Mouse (Mus musculus) kidney, embryonic 16.5 days (tissue): ENCODE data around the gene Syt11. TPM values are rescaled to one million over a fixed set of nuclear protein-coding genes. Genes with fewer than 3 reads are reported as not detected.
"Not testable (repeated sequence)": the region's sequence is repeated elsewhere in the genome, so short reads cannot be mapped to it uniquely, and the experiment has no call there.

Source experiments
- ATAC-seq: fragments of 200-750 bp; cut with Nextera tagmentation; 2 replicates; pipeline ENCODE4 v1.8.0; 2017; ENCODE audit warnings: moderate TSS enrichment; ENCODE audit not compliant: low FRiP score, low TSS enrichment
- H3K27ac ChIP-seq: fragments of 300-500 bp; sonication (generic); 2 replicates; pipeline ENCODE4 v1.5.1; 2014; ENCODE audit warnings: low read length
- H3K27me3 ChIP-seq: fragments of 300-500 bp; sonication (generic); 2 replicates; pipeline ENCODE4 v1.6.1; 2014; ENCODE audit warnings: low read length, control low read depth, mixed read lengths; ENCODE audit not compliant: insufficient read depth
- H3K36me3 ChIP-seq: fragments of 300-500 bp; sonication (generic); 2 replicates; pipeline ENCODE4 v1.6.1; 2014; ENCODE audit warnings: low read length, control low read depth, mixed read lengths; ENCODE audit not compliant: insufficient read depth
- H3K4me1 ChIP-seq: fragments of 300-500 bp; sonication (generic); 2 replicates; pipeline ENCODE4 v1.6.1; 2014; ENCODE audit warnings: low read length, control low read depth, mixed read lengths; ENCODE audit not compliant: insufficient read depth
- H3K4me2 ChIP-seq: fragments of 300-500 bp; sonication (generic); replicated peaks from 2 replicates; pipeline ENCODE4 v1.6.1; 2014; ENCODE audit warnings: low read depth, low read length
- H3K4me3 ChIP-seq: fragments of 300-500 bp; sonication (generic); 2 replicates; pipeline ENCODE4 v1.5.1; 2014; ENCODE audit warnings: mild to moderate bottlenecking, low read length
- H3K9ac ChIP-seq: fragments of 300-500 bp; sonication (generic); replicated peaks from 2 replicates; pipeline ENCODE4 v1.6.1; 2014; ENCODE audit warnings: low read length
- H3K9me3 ChIP-seq: fragments of 300-500 bp; sonication (generic); 2 replicates; pipeline ENCODE4 v1.6.1; 2016; ENCODE audit warnings: low read length, control low read depth
- WGBS: fragments of 180-500 bp; shearing (Covaris S2); extraction: QIAGEN DNeasy Blood & Tissue Kit; methylation state at CpG from one replicate; pipeline ENCODE4 v1.1.7; 2014; 5-methylcytosine and 5-hydroxymethylcytosine counted together
- polyA plus RNA-seq: library from polyadenylated mRNA; unstranded; fragments of >200 nt; fragmentation: Nextera tagmentation; extraction: Ambion mirVana; gene quantifications from 2 replicates; pipeline ENCODE4 v1.2.1, GENCODE M21; 2015

The Syt11 gene
- polyA plus RNA-seq, 1 experiment from 2014 or later, result 12.6 TPM

DNA sequence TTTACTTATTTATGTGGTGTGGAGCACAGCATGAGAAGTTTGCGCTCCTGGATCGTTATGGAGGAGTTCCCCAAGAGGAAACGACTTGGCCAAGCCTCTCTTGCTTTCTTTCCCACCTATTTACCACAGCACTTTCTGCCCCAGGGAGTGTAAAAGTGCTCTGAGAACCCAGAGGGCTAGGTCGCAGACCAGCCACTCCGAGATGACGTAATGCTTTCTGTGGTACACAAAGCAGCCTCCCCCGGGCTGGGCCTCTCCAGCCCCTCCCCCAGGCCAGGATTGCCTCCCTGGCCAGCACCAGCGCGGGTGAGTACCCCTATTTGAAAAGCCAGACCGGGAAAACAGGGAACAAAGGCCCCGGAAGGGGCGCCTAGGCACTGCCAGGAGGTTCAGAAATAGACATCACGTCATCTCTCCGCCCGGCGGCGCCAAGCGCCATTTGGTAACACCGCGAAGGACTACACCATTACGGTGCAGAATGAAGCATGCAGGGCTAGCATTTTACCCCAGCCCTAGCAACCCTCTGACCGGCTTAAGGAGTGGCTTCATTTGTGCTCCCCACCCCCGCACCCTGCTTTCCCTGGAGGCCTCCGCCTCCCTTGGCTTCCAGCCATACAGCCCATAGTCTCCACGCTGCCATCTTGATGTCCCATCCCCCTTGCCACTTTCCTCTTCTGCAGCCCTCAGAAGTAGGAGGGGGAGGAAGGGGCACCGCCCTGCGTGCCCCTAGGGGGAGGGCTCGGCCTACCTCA, 3.6 kb downstream of the Syt11 start:
- ATAC-seq, result peak; percentile 76
- H3K4me3 ChIP-seq, result peak overlapping the region; percentile 36
- peak overlapping the region; percentile 53 for H3K4me2 ChIP-seq
- H3K9me3 ChIP-seq, H3K27me3 ChIP-seq, H3K4me1 ChIP-seq, H3K36me3 ChIP-seq: not testable (repeated sequence)
- WGBS, result under 1% methylated on average over 21 of the region's 28 CpGs
- H3K9ac ChIP-seq, result peak overlapping the region; percentile 26; the same call in 1 of the 2 replicates
- peak overlapping the region; percentile 46 for H3K27ac ChIP-seq

GRCm38 (mm10) chr3:88762401-88762831, 12.5 kb downstream of the Syt11 start:
- Histone ChIP-seq H3K27me3 (no peaks in the 10 kb centered on the region), H3K27ac (no peak overlapping the region), H3K9ac (no peak overlapping the region), H3K36me3 (no peaks in the 10 kb centered on the region), H3K4me3 (no peak overlapping the region), H3K4me2 (no peak overlapping the region), H3K4me1 (peaks cover 11% of the 10 kb centered on the region), H3K9me3 (no peaks in the 10 kb centered on the region)
- 69% methylated on average over 6 of the region's 6 CpGs for WGBS
- ATAC-seq, result no peak

DNA sequence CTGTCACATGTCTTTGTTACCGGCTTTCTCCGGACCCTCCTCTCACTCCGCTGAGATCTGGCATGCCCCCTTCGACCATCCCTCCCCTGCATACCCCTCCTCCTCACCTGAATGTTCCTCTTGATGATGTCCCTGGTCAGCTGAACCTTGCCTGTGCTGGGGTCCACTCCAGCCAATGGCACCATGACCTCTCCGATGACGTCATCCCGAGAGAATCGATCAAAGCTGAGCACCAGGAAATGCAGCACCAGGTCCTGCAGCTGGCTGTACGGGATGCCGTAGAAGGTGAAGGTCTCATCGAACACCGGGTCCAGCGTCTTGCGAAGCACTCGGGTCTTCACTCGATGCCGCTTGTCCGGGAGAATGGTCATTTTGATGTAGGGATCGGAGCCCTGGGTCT, 13.3 kb downstream of the Syt11 start:
- Histone ChIP-seq H3K9ac (no peak overlapping the region), H3K27ac (no peak overlapping the region), H3K27me3 (no peaks in the 10 kb centered on the region), H3K4me2 (no peak overlapping the region), H3K4me1 (peaks cover 11% of the 10 kb centered on the region), H3K4me3 (no peak overlapping the region), H3K36me3 (no peaks in the 10 kb centered on the region), H3K9me3 (no peaks in the 10 kb centered on the region)
- no peak for ATAC-seq
- WGBS, result 91% methylated on average over 19 of the region's 19 CpGs

DNA sequence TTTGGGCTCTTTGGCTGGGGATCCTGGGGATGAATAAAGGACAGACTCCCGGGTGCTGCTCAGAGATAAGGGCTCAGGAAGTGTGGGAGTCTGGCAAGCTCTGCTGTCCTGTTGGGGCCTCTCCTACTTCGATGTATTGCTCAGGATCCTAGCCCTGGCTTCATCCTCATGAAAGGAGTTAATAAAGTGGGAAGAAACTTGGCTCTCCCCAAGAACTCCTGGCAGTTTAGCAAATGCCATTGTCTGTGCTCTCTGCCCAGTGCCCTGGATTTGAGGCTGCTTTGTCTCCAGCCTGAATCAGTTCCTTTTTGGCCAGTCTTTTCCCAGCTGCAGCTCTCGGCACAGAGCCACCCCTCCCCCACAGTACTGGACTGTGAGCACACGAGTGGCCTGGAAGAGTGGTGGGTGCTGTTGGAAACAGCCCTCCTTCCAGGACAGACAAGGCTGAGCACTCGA, 16.9 kb downstream of the Syt11 start:
- Histone ChIP-seq H3K27me3 (no peaks in the 10 kb centered on the region), H3K9ac (peak overlapping the region; percentile 6; the same call in 1 of the 2 replicates), H3K4me3 (no peak overlapping the region), H3K4me2 (no peak overlapping the region), H3K27ac (peak overlapping the region; percentile 69), H3K36me3 (no peaks in the 10 kb centered on the region), H3K9me3 (no peaks in the 10 kb centered on the region), H3K4me1 (peaks cover 14% of the 10 kb centered on the region)
- WGBS, result 14% methylated on average over 5 of the region's 5 CpGs
- peak; percentile 76 for ATAC-seq

GRCm38 (mm10) chr3:88756276-88756675, 18.7 kb downstream of the Syt11 start:
- no peaks in the 10 kb centered on the region for H3K9me3 ChIP-seq
- peaks cover 14% of the 10 kb centered on the region for H3K4me1 ChIP-seq
- H3K4me3 ChIP-seq, result no peak overlapping the region
- H3K27ac ChIP-seq, result 0 out of 2 replicates have a peak overlapping the region, but pooled peaks have one; percentile 14
- no peak overlapping the region for H3K4me2 ChIP-seq
- no peaks in the 10 kb centered on the region for H3K36me3 ChIP-seq
- no peak overlapping the region; the same call in 1 of the 2 replicates for H3K9ac ChIP-seq
- no peaks in the 10 kb centered on the region for H3K27me3 ChIP-seq
- 32% methylated on average over 4 of the region's 4 CpGs for WGBS
- ATAC-seq, result no peak

DNA sequence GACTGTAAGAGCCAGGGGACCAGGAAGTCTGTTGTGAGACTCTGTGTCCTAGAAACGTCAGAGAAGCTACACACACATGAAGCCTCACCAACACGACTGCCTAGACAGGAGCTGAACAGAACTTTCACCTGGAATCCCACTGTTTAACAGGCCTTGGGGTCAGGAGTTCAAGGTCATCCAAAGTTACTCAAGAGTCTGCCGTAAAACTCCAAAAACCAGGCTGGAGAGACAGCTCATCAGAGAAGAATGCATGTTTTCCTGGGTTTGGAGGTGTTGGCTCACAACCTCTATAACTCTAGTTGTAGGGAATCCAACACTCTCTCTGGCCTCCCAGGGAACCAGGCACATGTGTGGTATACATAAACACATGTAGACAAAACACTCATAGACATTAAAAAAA, 19.4 kb downstream of the Syt11 start:
- no peak for ATAC-seq
- Histone ChIP-seq H3K4me1 (peaks cover 14% of the 10 kb centered on the region), H3K27ac (no peak overlapping the region), H3K4me2 (no peak overlapping the region), H3K27me3 (no peaks in the 10 kb centered on the region), H3K9ac (no peak overlapping the region), H3K36me3 (no peaks in the 10 kb centered on the region), H3K4me3 (no peak overlapping the region), H3K9me3 (no peaks in the 10 kb centered on the region)
- WGBS, result 56% methylated on average over 3 of the region's 3 CpGs

- Histone ChIP-seq H3K9ac (no peak overlapping the region), H3K27ac (no peak overlapping the region), H3K4me3 (no peak overlapping the region), H3K4me1 (peaks cover 14% of the 10 kb centered on the region), H3K27me3 (no peaks in the 10 kb centered on the region), H3K4me2 (no peak overlapping the region), H3K36me3 (0 out of 2 replicates have a peak, but pooled peaks cover 2% of the 10 kb centered on the region), H3K9me3 (no peaks in the 10 kb centered on the region)
- 70% methylated on average over 4 of the region's 4 CpGs for WGBS
- no peak for ATAC-seq
These were observed 20.7 kb downstream of the Syt11 start for GRCm38 (mm10) chr3:88754283-88754682.

- H3K27ac ChIP-seq, result no peak overlapping the region
- 88% methylated on average over 4 of the region's 4 CpGs for WGBS
These were observed 28.1 kb downstream of the Syt11 start for GRCm38 (mm10) chr3:88746871-88747231.

DNA sequence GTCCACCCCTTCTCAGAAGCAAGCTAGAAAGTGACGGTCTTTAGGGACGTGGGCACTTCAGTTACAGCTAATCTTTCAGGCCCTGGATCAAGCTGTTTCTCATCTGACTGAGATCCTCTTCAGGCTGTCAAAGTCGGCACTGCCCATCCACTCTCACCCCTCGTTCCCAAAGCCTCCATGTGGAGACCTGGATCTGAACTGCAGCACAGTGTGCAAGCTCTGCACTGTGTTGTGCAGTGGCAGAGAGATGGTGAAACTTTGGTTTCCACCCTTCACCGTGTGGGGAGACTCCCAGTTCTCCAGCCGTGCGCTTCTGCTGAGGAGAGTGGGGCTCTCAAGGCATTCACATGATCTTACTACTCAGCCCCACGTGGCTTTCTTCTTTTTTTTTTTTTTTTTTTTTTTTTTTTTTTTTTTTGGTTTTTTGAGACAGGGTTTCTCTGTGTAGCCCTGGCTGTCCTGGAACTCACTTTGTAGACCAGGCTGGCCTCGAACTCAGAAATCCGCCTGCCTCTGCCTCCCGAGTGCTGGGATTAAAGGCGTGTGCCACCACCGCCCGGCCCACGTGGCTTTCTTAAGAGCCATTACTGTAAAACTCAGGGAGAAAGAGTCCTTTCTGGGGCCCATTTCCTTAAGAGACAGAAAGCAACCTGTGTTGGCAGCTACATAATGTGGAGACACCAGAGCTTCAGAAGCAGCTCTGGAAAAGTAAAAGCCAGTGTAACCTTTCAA, 28.7 kb downstream of the Syt11 start:
- Histone ChIP-seq H3K4me1 (no peaks in the 10 kb centered on the region), H3K9ac (no peak overlapping the region), H3K27ac (no peak overlapping the region), H3K9me3 (peaks cover 21% of the 10 kb centered on the region), H3K36me3 (peaks cover 19% of the 10 kb centered on the region), H3K27me3 (no peaks in the 10 kb centered on the region), H3K4me2 (no peak overlapping the region), H3K4me3 (no peak overlapping the region)
- ATAC-seq, result no peak
- 92% methylated on average over 14 of the region's 15 CpGs for WGBS

More at GRCm38 (mm10) chr3:88746871-88747231, 28.1 kb downstream of the Syt11 start:
- Histone ChIP-seq H3K9me3 (peaks cover 21% of the 10 kb centered on the region), H3K4me1 (no peaks in the 10 kb centered on the region), H3K4me2 (no peak overlapping the region), H3K27me3 (no peaks in the 10 kb centered on the region), H3K9ac (no peak overlapping the region), H3K36me3 (peaks cover 19% of the 10 kb centered on the region), H3K4me3 (no peak overlapping the region)
- ATAC-seq, result no peak

- WGBS, result 87% methylated on average over 9 of the region's 9 CpGs
- H3K27ac ChIP-seq, result no peak overlapping the region
- H3K9ac ChIP-seq, result no peak overlapping the region
- no peak for ATAC-seq
- no peaks in the 10 kb centered on the region for H3K27me3 ChIP-seq
- no peak overlapping the region for H3K4me2 ChIP-seq
- no peaks in the 10 kb centered on the region for H3K4me1 ChIP-seq
- H3K9me3 ChIP-seq, result peaks cover 21% of the 10 kb centered on the region
- H3K4me3 ChIP-seq, result no peak overlapping the region
- peaks cover 19% of the 10 kb centered on the region for H3K36me3 ChIP-seq
These were observed 29.4 kb downstream of the Syt11 start for GRCm38 (mm10) chr3:88745534-88745933.
